Mouse (Mus musculus) midbrain, embryonic 15.5 days (tissue): ENCODE data around the gene Zfp277. TPM values are rescaled to one million over a fixed set of nuclear protein-coding genes. Genes with fewer than 3 reads are reported as not detected.

Experiments used
- ATAC-seq: fragments of 200-750 bp; cut with Nextera tagmentation; replicated peaks from 2 replicates; pipeline ENCODE4 v1.8.0; 2017; ENCODE audit warnings: moderate TSS enrichment
- H3K27ac ChIP-seq: fragments of 300-500 bp; sonication (generic); 2 replicates; pipeline ENCODE4 v1.5.1; 2015; ENCODE audit warnings: mild to moderate bottlenecking, inconsistent platforms
- H3K27me3 ChIP-seq: fragments of 300-500 bp; sonication (generic); replicated peaks from 2 replicates; pipeline ENCODE4 v1.6.1; 2015; ENCODE audit warnings: inconsistent platforms
- H3K36me3 ChIP-seq: fragments of 300-500 bp; sonication (generic); replicated peaks from 2 replicates; pipeline ENCODE4 v1.6.1; 2015; ENCODE audit warnings: inconsistent platforms
- H3K4me1 ChIP-seq: fragments of 300-500 bp; sonication (generic); 2 replicates; pipeline ENCODE4 v1.6.1; 2015; ENCODE audit warnings: inconsistent platforms
- H3K4me2 ChIP-seq: fragments of 300-500 bp; sonication (generic); 2 replicates; pipeline ENCODE4 v1.6.1; 2015; ENCODE audit warnings: inconsistent platforms, mild to moderate bottlenecking, moderate library complexity
- H3K4me3 ChIP-seq: fragments of 300-500 bp; sonication (generic); 2 replicates; pipeline ENCODE4 v1.5.1; 2015; ENCODE audit warnings: mild to moderate bottlenecking, inconsistent platforms
- H3K9ac ChIP-seq: fragments of 300-500 bp; sonication (generic); 2 replicates; pipeline ENCODE4 v1.6.1; 2015; ENCODE audit warnings: mild to moderate bottlenecking, inconsistent platforms
- H3K9me3 ChIP-seq: fragments of 300-500 bp; sonication (generic); 2 replicates; pipeline ENCODE4 v1.6.1; 2016; ENCODE audit warnings: inconsistent platforms
- WGBS: fragments of 180-500 bp; shearing (Covaris S2); methylation state at CpG from one replicate; pipeline ENCODE4 v1.1.7; 2015; ENCODE audit warnings: mixed read lengths; 5-methylcytosine and 5-hydroxymethylcytosine counted together
- polyA plus RNA-seq: library from polyadenylated mRNA; unstranded; fragments of >200 nt; fragmentation: Nextera tagmentation; extraction: Ambion mirVana; gene quantifications from 2 replicates; pipeline ENCODE4 v1.2.1, GENCODE M21; 2015

Zfp277 gene
- polyA plus RNA-seq, 1 experiment from 2014 or later: 26.9 TPM

DNA sequence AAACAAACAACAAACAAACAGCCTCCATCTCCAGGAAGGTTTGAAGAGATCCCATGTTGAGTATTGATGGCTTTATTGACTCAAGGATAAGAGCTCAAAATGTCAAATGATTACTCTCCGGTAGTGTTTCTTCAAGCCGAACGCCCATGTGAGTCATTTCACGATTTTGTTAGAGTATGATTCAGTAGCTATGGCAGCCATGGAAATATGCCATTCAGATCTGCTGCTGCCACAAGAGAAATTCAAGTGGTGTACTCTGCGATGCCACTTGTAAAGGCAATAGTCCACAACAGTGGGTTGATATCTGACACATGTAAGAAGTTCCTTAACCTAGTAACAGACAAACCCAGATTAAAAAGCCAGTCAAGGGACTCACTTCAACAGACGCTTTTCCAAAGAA, 62.0 kb downstream of the Zfp277 start:
- no peak for ATAC-seq
- Histone ChIP-seq H3K4me3 (no peak overlapping the region), H3K27me3 (no peaks in the 10 kb centered on the region), H3K4me2 (no peak overlapping the region), H3K27ac (no peak overlapping the region), H3K36me3 (no peaks in the 10 kb centered on the region), H3K9ac (no peak overlapping the region), H3K9me3 (no peaks in the 10 kb centered on the region), H3K4me1 (no peaks in the 10 kb centered on the region)
- 87% methylated on average over 6 of the region's 6 CpGs for WGBS

DNA sequence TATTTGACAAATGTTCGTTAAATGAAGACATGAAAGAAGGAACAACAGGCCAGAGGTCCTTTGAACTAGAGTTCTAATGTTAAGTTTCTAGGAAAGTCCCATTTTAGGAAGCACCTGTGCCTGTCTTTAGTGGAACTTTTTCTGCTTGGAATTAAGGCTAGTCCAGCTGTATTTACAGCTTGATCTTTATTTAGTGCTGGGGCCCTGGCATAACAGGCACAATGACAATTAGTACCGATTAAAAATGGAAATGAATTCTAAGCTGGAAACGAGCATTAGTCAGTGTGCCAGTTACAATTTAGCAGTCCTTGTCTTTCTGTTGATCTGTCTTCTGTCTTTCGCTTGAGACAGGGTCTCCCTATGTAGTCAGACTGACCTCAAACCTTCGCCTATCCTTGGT, 63.2 kb downstream of the Zfp277 start:
- Histone ChIP-seq H3K9ac (no peak overlapping the region), H3K4me2 (no peak overlapping the region), H3K4me3 (no peak overlapping the region), H3K4me1 (no peaks in the 10 kb centered on the region), H3K9me3 (no peaks in the 10 kb centered on the region), H3K36me3 (no peaks in the 10 kb centered on the region), H3K27me3 (no peaks in the 10 kb centered on the region), H3K27ac (no peak overlapping the region)
- ATAC-seq: no peak
- whole genome bisulfite sequencing: 80% methylated on average over 5 of the region's 5 CpGs

DNA sequence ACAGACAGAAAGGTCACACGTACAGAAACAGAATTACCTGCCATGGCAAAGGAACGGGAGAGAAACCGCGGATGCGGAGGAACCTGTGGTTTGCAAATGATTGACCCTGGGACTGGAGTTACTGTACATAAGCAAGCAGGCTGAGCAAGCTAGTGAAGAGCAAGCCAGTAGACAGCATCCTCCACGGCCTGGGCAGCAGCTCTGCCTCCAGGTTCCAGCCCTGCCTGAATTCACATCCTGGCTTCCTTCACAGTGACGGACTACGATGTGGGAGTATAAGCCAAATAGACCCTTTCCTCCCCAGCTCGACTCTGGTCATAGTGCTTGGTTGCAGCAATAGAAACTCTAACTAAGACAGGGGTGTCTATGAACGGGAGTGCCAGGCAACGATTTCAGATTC, 63.9 kb downstream of the Zfp277 start:
- no peak for ATAC-seq

DNA sequence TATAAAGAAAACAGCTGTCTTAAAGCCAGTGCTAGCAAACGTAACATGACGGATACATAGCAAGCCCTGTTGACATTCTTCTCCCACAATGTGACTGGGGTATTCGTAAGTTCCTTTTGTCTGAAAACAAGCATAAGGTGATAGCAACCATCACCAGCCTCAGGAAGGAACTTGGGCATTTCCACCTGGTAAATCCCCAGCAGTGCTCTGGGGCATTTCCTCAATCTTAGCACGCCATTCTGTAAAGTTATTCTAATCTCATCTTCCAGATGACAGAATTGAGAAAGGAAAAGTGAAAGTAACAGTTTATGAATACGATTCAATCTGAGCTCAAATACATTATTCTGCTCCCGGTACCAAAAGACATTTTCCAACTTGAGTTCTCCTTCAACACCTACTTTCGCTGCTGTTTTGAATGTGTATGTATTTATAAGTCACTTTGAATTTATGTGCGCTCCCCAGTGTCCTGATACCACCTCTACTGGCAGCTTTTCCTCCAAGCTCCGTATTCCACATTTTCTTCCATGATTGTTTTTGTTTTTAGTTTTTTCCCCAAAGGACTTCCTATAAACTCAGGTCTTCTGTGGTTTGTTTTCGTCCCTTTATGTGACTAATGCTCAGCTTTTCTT, 64.4 kb downstream of the Zfp277 start:
- Histone ChIP-seq H3K27me3 (no peaks in the 10 kb centered on the region), H3K4me3 (no peak overlapping the region), H3K4me2 (no peak overlapping the region), H3K4me1 (no peaks in the 10 kb centered on the region), H3K9ac (no peak overlapping the region), H3K36me3 (no peaks in the 10 kb centered on the region), H3K9me3 (no peaks in the 10 kb centered on the region), H3K27ac (no peak overlapping the region)
- WGBS: 87% methylated on average over 10 of the region's 10 CpGs
- no peak for ATAC-seq

More for the DNA sequence above, 63.9 kb downstream of the Zfp277 start:
- WGBS: 93% methylated on average over 11 of the region's 11 CpGs
- Histone ChIP-seq H3K27ac (no peak overlapping the region), H3K4me1 (no peaks in the 10 kb centered on the region), H3K27me3 (no peaks in the 10 kb centered on the region), H3K36me3 (no peaks in the 10 kb centered on the region), H3K4me3 (no peak overlapping the region), H3K4me2 (no peak overlapping the region), H3K9ac (no peak overlapping the region), H3K9me3 (no peaks in the 10 kb centered on the region)

DNA sequence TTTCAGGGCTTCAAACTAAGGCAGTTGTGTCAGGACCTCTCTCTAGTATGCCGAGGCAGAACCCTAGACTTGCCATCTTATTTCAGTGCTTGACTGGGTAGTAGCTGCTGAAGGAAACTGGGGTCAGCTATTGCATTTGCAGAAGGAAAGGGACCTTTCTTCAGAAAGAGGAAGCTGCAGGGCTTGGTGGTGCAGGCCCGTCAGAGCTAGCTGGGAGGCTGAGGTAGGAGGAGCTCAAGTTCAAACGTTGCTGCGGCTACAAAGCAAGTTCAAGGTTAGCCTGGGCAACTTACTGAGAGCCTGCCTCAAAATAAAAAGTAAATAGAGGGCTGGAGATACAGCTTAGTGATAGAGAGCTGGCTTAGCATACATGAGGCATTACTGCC, 66.2 kb downstream of the Zfp277 start:
- no peak overlapping the region for H3K4me3 ChIP-seq
- WGBS: 90% methylated on average over 4 of the region's 4 CpGs
- no peak for ATAC-seq

GRCm38 (mm10) chr12:40378621-40379537, 66.8 kb downstream of the Zfp277 start:
- 88% methylated on average over 17 of the region's 17 CpGs for WGBS
- no peak overlapping the region for H3K27ac ChIP-seq
- H3K27me3 ChIP-seq: no peaks in the 10 kb centered on the region
- H3K4me2 ChIP-seq: no peak overlapping the region
- ATAC-seq: no peak
- H3K9me3 ChIP-seq: no peaks in the 10 kb centered on the region
- H3K4me3 ChIP-seq: no peak overlapping the region
- no peaks in the 10 kb centered on the region for H3K4me1 ChIP-seq
- H3K9ac ChIP-seq: no peak overlapping the region
- no peaks in the 10 kb centered on the region for H3K36me3 ChIP-seq

More for the DNA sequence above, 66.2 kb downstream of the Zfp277 start:
- no peaks in the 10 kb centered on the region for H3K36me3 ChIP-seq
- no peak overlapping the region for H3K27ac ChIP-seq
- no peaks in the 10 kb centered on the region for H3K4me1 ChIP-seq
- no peaks in the 10 kb centered on the region for H3K9me3 ChIP-seq
- no peak overlapping the region for H3K9ac ChIP-seq
- H3K4me2 ChIP-seq: no peak overlapping the region
- no peaks in the 10 kb centered on the region for H3K27me3 ChIP-seq

DNA sequence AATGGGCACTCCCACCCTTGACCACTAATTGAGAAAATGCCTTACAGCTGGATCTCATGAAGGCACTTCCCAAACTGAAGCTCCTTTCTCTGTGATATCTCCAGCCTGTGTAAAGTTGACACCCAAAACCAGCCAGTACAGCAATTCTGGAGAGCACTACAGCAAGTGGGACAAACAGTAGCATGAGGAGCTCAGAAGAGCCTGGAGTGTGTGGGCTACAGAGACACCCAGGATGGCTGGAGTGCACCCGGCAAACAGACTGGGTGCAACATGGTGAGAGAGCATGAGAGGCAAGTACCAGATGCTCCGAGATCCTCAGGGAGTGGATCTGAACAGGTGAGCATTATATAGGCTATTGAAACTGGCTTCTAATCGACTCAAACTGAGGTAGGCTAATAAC, 93.8 kb downstream of the Zfp277 start:
- Histone ChIP-seq H3K9ac (no peak overlapping the region), H3K4me3 (no peak overlapping the region), H3K4me2 (no peak overlapping the region), H3K9me3 (no peaks in the 10 kb centered on the region), H3K27me3 (no peaks in the 10 kb centered on the region), H3K4me1 (peaks cover 7% of the 10 kb centered on the region), H3K36me3 (no peaks in the 10 kb centered on the region), H3K27ac (no peak overlapping the region)
- WGBS: 88% methylated on average over 3 of the region's 3 CpGs
- ATAC-seq: no peak

- no peak overlapping the region for H3K27ac ChIP-seq
- no peaks in the 10 kb centered on the region for H3K36me3 ChIP-seq
- no peaks in the 10 kb centered on the region for H3K9me3 ChIP-seq
- ATAC-seq: no peak
- peaks cover 10% of the 10 kb centered on the region for H3K4me1 ChIP-seq
- WGBS: 80% methylated on average over 4 of the region's 4 CpGs
- no peaks in the 10 kb centered on the region for H3K27me3 ChIP-seq
- no peak overlapping the region for H3K4me3 ChIP-seq
- H3K4me2 ChIP-seq: no peak overlapping the region
- no peak overlapping the region for H3K9ac ChIP-seq
Measured at GRCm38 (mm10) chr12:40348251-40348650, 97.5 kb downstream of the Zfp277 start.

- Histone ChIP-seq H3K9me3 (no peaks in the 10 kb centered on the region), H3K9ac (no peak overlapping the region), H3K4me3 (no peak overlapping the region), H3K4me2 (no peak overlapping the region), H3K27me3 (no peaks in the 10 kb centered on the region), H3K36me3 (no peaks in the 10 kb centered on the region), H3K27ac (0 out of 2 replicates have a peak overlapping the region, but pooled peaks have one; percentile 9), H3K4me1 (peaks cover 10% of the 10 kb centered on the region)
- WGBS: 33% methylated on average over 10 of the region's 10 CpGs
- peak; percentile 85 for ATAC-seq
Measured at GRCm38 (mm10) chr12:40347060-40347698, 98.5 kb downstream of the Zfp277 start.

- Histone ChIP-seq H3K36me3 (no peaks in the 10 kb centered on the region), H3K4me3 (no peak overlapping the region), H3K9ac (no peak overlapping the region), H3K4me1 (no peaks in the 10 kb centered on the region), H3K27me3 (no peaks in the 10 kb centered on the region), H3K4me2 (no peak overlapping the region), H3K9me3 (no peaks in the 10 kb centered on the region), H3K27ac (no peak overlapping the region)
- ATAC-seq: no peak
- 80% methylated on average over 5 of the region's 5 CpGs for WGBS
Measured at GRCm38 (mm10) chr12:40341443-40341842, 104.3 kb downstream of the Zfp277 start.

DNA sequence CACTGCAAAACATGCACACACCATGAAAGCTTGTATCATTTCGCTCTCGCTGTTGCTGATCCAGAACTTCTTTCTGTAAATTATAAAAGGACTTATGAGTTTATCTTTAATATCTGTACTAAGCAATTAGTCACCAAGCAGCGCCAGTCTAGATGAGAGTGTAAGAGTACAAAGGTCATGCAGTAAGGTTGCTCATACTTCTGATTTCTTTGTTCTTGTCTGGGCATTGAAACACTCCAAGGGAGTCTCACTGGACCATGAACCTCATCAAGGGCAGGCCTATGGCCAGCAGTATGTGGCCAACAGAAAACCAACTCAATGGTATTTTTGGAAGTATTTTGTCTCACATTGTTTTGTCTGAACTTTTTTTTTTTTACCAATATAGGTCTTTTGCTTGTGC, 110.4 kb downstream of the Zfp277 start:
- Histone ChIP-seq H3K4me2 (no peak overlapping the region), H3K27me3 (no peaks in the 10 kb centered on the region), H3K27ac (no peak overlapping the region), H3K4me1 (no peaks in the 10 kb centered on the region), H3K36me3 (no peaks in the 10 kb centered on the region), H3K4me3 (no peak overlapping the region), H3K9ac (no peak overlapping the region), H3K9me3 (no peaks in the 10 kb centered on the region)
- WGBS: 98% methylated on average over 3 of the region's 3 CpGs
- no peak for ATAC-seq

DNA sequence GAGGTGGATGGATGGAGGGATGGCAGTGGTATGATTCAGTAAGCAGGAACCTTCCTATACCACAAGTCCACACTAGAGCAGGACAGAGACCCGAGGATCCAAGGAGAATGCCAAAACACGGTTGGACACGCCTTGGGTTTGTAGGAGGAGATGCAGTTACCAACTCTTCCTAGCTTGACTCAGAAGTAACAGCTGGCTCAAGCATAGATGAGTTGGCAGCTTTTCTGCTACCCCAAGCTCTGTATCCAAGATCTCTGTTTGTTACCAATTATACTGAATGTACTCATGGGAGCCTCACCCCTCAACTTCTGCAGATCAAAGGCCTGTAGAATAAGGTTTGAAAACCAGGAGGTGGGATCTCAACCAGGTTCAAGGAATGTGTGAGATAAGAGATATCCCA, 114.2 kb downstream of the Zfp277 start:
- 97% methylated on average over 3 of the region's 3 CpGs for WGBS
- Histone ChIP-seq H3K36me3 (no peaks in the 10 kb centered on the region), H3K4me1 (no peaks in the 10 kb centered on the region), H3K4me2 (no peak overlapping the region), H3K27me3 (no peaks in the 10 kb centered on the region), H3K4me3 (no peak overlapping the region), H3K27ac (no peak overlapping the region), H3K9me3 (no peaks in the 10 kb centered on the region), H3K9ac (no peak overlapping the region)
- ATAC-seq: no peak
